Mouse (Mus musculus): ENCODE measurements around the gene Pex1. TPM values are rescaled to one million over a fixed set of nuclear protein-coding genes. Genes with fewer than 3 reads are reported as not detected.
"Not testable (repeated sequence)": the region's sequence is repeated elsewhere in the genome, so short reads cannot be mapped to it uniquely, and the experiment has no call there.

Pex1 gene
- total RNA-seq, 1 experiment from 2014 or later = 13.4 TPM

DNA sequence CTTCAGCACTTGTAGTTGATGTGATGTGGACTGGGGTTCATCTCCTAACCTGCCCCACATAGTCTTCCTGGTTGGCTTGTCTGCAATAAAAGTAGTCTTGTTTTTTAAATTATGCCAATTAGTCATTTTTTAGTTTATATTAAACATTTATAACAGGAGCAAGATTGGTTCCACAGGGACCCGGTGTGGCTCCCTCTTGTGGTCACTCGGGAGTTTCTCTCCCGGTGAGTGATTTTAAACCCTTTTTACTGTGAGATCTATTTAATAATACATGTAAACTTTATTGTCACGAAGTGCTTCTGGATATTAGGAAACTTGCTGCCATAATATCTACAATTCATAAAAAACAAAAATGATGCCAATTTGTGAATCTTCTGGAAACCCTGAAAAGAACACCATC lies 38.1 kb downstream of the Pex1 start:
- ATAC-seq (ENCODE audit: extremely low read depth, insufficient number of reproducible peaks, low FRiP score, poor library complexity, severe bottlenecking) = no peak

- no peak for ATAC-seq (ENCODE audit: extremely low read depth, insufficient number of reproducible peaks, low FRiP score, poor library complexity, severe bottlenecking)
Observed at GRCm38 (mm10) chr5:3635286-3635685, 39.4 kb downstream of the Pex1 start.

DNA sequence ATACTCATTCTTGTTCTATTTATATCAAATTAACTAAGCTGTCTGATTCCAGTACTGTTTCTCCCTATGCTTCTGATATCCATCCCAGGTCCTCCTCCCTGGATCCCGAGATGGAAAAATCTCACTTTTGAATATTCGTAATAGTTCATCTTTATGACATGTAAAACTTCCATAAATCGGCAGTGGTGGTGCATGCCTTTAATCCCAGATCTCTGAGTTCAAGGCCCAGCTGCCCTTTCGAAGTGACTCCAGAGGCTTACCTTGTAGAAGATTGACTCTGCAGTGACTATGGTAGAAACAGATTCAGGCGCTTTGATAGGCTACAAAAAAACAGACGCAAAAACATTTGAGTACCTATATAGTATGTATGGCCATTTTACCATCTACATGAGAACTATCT lies 48.8 kb downstream of the Pex1 start:
- no peak for ATAC-seq (ENCODE audit: extremely low read depth, insufficient number of reproducible peaks, low FRiP score, poor library complexity, severe bottlenecking)

- no peak for ATAC-seq (ENCODE audit: extremely low read depth, insufficient number of reproducible peaks, low FRiP score, poor library complexity, severe bottlenecking)
Observed at GRCm38 (mm10) chr5:3645326-3645725, 49.5 kb downstream of the Pex1 start.

GRCm38 (mm10) chr5:3646539-3646938 lies 50.7 kb downstream of the Pex1 start:
- no peak for ATAC-seq (ENCODE audit: extremely low read depth, insufficient number of reproducible peaks, low FRiP score, poor library complexity, severe bottlenecking)

DNA sequence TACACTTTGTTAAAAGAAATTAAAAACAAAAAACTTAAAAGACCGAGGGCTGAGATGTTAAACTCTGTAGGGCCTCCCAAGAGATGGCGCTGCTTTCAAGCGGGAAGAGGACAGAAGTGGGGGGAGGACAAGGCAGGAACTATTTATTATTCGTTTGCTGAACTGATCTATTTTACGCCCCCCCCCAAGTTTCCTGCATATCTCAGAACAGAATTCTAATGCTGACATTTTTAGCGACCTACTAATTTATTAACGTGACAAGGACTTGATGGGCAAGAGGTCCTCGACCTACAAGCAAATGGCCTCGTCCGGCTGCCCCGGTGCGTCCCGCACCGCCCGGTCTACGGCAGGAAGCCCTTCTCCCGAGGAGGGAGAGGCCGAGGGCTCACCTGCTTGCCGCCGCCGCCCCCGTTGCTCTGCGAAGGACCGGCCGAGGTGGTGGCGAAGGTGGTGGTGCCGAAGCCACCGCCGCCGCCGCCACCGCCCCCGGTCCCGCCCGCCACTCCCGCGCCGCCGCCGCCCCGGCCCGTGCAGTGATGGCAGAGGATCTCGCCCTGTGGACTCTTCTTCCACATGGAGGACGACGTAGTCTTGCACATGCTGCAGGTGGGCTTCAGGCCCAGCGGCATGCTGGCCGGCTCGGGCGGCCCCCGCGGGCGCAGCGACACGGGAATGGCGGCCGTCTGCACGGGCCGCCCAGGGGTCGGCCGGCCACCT lies 51.3 kb downstream of the Pex1 start:
- ATAC-seq (ENCODE audit: extremely low read depth, insufficient number of reproducible peaks, low FRiP score, poor library complexity, severe bottlenecking) = peak; percentile 59; the same call in 1 of the 2 replicates

GRCm38 (mm10) chr5:3647708-3648121 lies 51.8 kb downstream of the Pex1 start:
- peak; percentile 95 for ATAC-seq (ENCODE audit: extremely low read depth, insufficient number of reproducible peaks, low FRiP score, poor library complexity, severe bottlenecking)

GRCm38 (mm10) chr5:3648206-3648848 lies 52.5 kb downstream of the Pex1 start:
- ATAC-seq (ENCODE audit: extremely low read depth, insufficient number of reproducible peaks, low FRiP score, poor library complexity, severe bottlenecking) = no peak

DNA sequence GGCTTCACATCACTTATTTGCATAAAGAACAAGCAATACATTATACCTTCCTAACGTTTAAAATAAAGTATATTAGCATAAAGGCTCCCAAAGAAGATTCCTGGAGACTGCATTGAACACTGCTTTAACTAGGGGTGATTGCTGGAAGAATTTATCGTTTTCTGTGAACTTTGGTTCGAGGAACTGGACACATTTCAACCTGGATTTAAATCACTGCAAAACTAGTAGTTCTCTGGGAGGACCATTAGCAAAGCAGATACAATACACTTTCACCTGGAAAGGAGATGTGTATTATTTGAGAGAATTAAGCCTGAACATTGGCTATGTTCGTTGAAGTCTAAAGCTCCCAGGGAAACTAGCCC lies 53.0 kb downstream of the Pex1 start:
- no peak for ATAC-seq (ENCODE audit: extremely low read depth, insufficient number of reproducible peaks, low FRiP score, poor library complexity, severe bottlenecking)

GRCm38 (mm10) chr5:3650881-3651280 lies 55.0 kb downstream of the Pex1 start, which contains the start of gene Tmbim7:
Gene Tmbim7, plus strand, starts transcription at chr5:3651181.
- no peak for ATAC-seq (ENCODE audit: extremely low read depth, insufficient number of reproducible peaks, low FRiP score, poor library complexity, severe bottlenecking)

DNA sequence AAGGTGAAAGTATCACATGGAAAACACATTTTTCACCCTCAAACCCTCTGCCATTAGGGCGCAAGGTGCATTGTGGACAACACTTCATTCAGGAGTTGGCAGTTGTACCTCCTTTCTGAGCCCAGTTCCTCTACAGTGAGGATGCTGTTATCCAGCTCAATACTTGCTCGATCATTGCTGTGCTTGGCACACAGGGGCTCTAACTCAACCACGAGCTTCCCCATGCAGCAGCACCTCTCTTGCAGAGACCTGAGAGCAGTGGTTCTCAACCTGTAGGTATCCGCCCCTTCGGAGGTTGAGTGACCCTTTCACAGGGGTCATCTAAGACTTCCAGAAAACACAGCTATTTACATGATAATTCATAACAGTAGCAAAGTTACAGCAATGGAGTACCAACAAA lies 55.8 kb downstream of the Pex1 start:
- no peak for ATAC-seq (ENCODE audit: extremely low read depth, insufficient number of reproducible peaks, low FRiP score, poor library complexity, severe bottlenecking)

DNA sequence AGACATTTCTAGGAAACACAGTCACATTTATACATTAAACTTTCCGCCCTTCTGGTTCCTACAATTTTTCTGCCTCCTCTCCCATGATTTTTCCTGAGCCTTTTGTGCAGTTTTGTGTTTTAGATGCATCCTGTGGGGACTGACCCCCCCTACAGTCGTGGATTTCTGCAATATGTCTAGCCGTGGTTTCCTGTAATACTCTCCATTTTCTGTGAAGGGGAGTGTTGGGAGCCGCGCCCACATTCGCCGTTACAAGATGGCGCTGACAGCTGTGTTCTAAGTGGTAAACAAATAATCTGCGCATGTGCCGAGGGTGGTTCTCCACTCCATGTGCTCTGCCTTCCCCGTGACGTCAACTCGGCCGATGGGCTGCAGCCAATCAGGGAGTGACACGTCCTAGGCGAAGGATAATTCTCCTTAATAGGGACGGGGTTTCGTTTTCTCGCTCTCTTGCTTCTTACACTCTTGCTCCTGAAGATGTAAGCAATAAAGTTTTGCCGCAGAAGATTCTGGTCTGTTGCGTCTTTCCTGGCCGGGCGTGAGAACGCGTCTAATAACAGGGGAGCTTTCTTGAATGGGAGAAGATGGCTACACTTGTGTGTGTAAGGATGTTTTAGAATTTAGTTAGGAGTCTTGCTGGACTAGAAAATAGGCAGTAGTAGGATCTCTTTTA lies 57.2 kb downstream of the Pex1 start:
- ATAC-seq (ENCODE audit: extremely low read depth, insufficient number of reproducible peaks, low FRiP score, poor library complexity, severe bottlenecking) = not testable (repeated sequence)

DNA sequence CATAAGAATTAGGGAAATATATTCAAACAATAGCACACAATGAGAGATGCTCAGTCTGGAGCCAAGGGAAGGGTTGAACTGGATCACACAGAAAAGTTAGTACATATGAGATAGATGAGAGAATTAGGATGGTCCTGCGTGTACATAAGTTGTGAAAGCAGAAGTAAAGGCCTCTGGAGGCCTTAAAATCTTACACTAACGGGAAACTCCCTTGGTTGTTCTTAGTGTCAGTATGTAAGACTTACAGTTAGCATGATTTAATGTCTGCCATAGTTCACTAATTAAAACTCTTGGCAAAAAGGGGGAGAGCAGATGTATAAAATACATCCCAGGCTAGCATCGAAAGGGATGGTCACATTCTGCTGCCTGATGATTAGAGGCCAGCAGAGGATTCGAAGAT lies 57.9 kb downstream of the Pex1 start:
- peak; percentile 63; the same call in 1 of the 2 replicates for ATAC-seq (ENCODE audit: extremely low read depth, insufficient number of reproducible peaks, low FRiP score, poor library complexity, severe bottlenecking)

DNA sequence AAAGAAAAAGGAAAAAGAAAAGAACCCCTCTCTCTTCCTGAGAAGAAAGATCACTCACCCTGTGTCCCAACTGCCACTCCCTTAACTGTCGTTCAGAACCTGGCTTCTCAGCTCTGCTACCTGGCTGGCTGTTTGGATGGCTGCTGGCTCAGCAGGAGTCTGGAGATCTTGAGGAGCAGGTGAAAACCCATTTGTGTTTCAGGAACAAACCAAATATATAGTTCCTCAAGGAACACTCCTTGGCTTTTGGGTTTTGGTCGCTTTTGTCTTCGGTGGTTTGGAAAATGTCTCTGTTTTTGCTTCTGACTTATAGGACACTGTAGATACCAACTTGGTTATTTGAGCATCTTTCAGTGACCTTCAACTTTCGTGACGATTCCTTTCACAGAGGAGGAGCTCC lies 61.2 kb downstream of the Pex1 start, which contains the start of gene Gatad1:
Gene Gatad1, minus strand, starts transcription at position 101 of the 400 bp plus-strand sequence.
- ATAC-seq (ENCODE audit: extremely low read depth, insufficient number of reproducible peaks, low FRiP score, poor library complexity, severe bottlenecking) = no peak

DNA sequence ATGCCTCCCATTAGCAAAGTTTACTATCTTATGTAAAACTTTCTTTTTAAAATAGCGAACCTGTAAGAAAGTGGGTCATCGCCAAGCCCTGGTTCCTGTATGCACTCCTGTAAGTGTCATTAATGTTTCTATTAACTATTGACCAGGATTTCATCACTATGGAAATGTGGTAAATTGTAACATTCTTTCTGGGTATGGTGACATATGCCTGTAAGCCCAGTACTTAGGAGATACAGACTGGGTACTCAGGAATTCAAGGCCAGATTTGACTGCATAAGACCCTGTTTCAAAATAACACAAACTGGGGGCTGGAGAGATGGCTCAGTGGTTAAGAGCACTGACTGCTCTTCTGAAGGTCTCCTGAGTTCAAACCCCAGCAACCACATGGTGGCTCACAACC lies 69.4 kb downstream of the Pex1 start:
- ATAC-seq (ENCODE audit: extremely low read depth, insufficient number of reproducible peaks, low FRiP score, poor library complexity, severe bottlenecking) = no peak

DNA sequence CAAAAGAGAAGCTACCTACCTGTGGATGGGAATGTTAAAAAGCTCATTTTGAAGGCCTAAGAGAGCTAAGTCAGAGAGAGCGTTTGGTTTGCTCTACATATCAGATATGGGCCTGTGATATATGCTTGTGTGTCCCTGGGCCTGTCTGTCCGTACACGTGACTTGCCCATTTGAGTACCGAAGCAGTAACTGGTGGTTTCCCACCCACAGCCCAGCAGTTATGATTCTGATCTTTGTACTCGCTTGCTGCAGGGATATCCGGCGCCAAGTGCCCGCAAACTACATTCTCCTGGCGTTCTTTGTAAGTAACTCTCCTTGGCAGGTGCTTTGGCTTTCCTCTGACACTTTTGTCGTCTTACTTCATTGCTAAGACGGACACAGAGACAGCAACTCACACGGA lies 70.7 kb downstream of the Pex1 start:
- ATAC-seq (ENCODE audit: extremely low read depth, insufficient number of reproducible peaks, low FRiP score, poor library complexity, severe bottlenecking) = no peak

- ATAC-seq (ENCODE audit: extremely low read depth, insufficient number of reproducible peaks, low FRiP score, poor library complexity, severe bottlenecking) = 0 out of 2 replicates have a peak, but pooled peaks have one; percentile 30
Observed at GRCm38 (mm10) chr5:3669938-3670554, 74.2 kb downstream of the Pex1 start.

Data from neutrophil, adult 5-6 weeks (primary cell).